Mouse (Mus musculus) embryonic facial prominence, embryonic 14.5 days (tissue): ENCODE data around the gene Tmem81. TPM values are rescaled to one million over a fixed set of nuclear protein-coding genes. Genes with fewer than 3 reads are reported as not detected.

Source experiments
- ATAC-seq: fragments of 200-750 bp; cut with Nextera tagmentation; 2 replicates; pipeline ENCODE4 v1.8.0; 2017; ENCODE audit warnings: low read depth, moderate number of reproducible peaks, moderate TSS enrichment
- DNase-seq: peaks from one replicate; pipeline ENCODE4 v3.0.0-alpha.2; 2015; ENCODE audit warnings: low spot score
- H3K27ac ChIP-seq: fragments of 300-500 bp; sonication (generic); replicated peaks from 2 replicates; pipeline ENCODE4 v1.5.1; 2014; ENCODE audit warnings: low read depth, mild to moderate bottlenecking, low read length, moderate library complexity
- H3K27me3 ChIP-seq: fragments of 300-500 bp; sonication (generic); replicated peaks from 2 replicates; pipeline ENCODE4 v1.6.1; 2014; ENCODE audit warnings: low read length; ENCODE audit not compliant: control insufficient read depth, insufficient read depth
- H3K36me3 ChIP-seq: fragments of 300-500 bp; sonication (generic); 2 replicates; pipeline ENCODE4 v1.6.1; 2014; ENCODE audit warnings: low read length, mixed read lengths; ENCODE audit not compliant: control insufficient read depth, insufficient read depth
- H3K4me1 ChIP-seq: fragments of 300-500 bp; sonication (generic); 2 replicates; pipeline ENCODE4 v1.6.1; 2014; ENCODE audit warnings: antibody characterized with exemption, low read length; ENCODE audit not compliant: control insufficient read depth, insufficient read depth
- H3K4me2 ChIP-seq: fragments of 300-500 bp; sonication (generic); 2 replicates; pipeline ENCODE4 v1.6.1; 2014; ENCODE audit warnings: low read depth, mild to moderate bottlenecking, low read length, moderate library complexity, mixed read lengths
- H3K4me3 ChIP-seq: fragments of 300-500 bp; sonication (generic); 2 replicates; pipeline ENCODE4 v1.5.1; 2014; ENCODE audit warnings: low read depth, mild to moderate bottlenecking, low read length
- H3K9ac ChIP-seq: fragments of 300-500 bp; sonication (generic); 2 replicates; pipeline ENCODE4 v1.6.1; 2014; ENCODE audit warnings: low read depth, mild to moderate bottlenecking, low read length, moderate library complexity, mixed read lengths
- H3K9me3 ChIP-seq: fragments of 300-500 bp; sonication (generic); 2 replicates; pipeline ENCODE4 v1.6.1; 2016; ENCODE audit warnings: low read length; ENCODE audit not compliant: control insufficient read depth
- WGBS: fragments of 180-500 bp; shearing (Covaris S2); extraction: QIAGEN DNeasy Blood & Tissue Kit; methylation state at CpG from one replicate; pipeline ENCODE4 v1.1.7; 2014; 5-methylcytosine and 5-hydroxymethylcytosine counted together
- polyA plus RNA-seq: library from polyadenylated mRNA; unstranded; fragments of >200 nt; fragmentation: Nextera tagmentation; extraction: Ambion mirVana; gene quantifications from 2 replicates; pipeline ENCODE4 v1.2.1, GENCODE M21; 2014

Gene Tmem81
- polyA plus RNA-seq, 1 experiment from 2014 or later = 1.8 TPM

GRCm38 (mm10) chr1:132536416-132536815 lies 30.4 kb downstream of the Tmem81 start:
- H3K4me3 ChIP-seq = no peak overlapping the region
- no peak for DNase-seq
- no peak overlapping the region for H3K9ac ChIP-seq
- H3K36me3 ChIP-seq = no peaks in the 10 kb centered on the region
- H3K9me3 ChIP-seq = no peaks in the 10 kb centered on the region
- H3K27ac ChIP-seq = no peak overlapping the region
- ATAC-seq = no peak
- peaks cover 17% of the 10 kb centered on the region; the same call in 1 of the 2 replicates for H3K4me1 ChIP-seq
- 76% methylated on average over 3 of the region's 3 CpGs for WGBS
- no peak overlapping the region for H3K4me2 ChIP-seq
- peaks cover 18% of the 10 kb centered on the region for H3K27me3 ChIP-seq

GRCm38 (mm10) chr1:132537736-132538135 lies 31.7 kb downstream of the Tmem81 start:
- Histone ChIP-seq H3K36me3 (no peaks in the 10 kb centered on the region), H3K4me1 (peaks cover 20% of the 10 kb centered on the region), H3K27ac (no peak overlapping the region), H3K4me2 (no peak overlapping the region), H3K4me3 (no peak overlapping the region), H3K9ac (no peak overlapping the region), H3K9me3 (no peaks in the 10 kb centered on the region), H3K27me3 (peaks cover 32% of the 10 kb centered on the region)
- DNase-seq (no peak), ATAC-seq (no peak)
- WGBS = 76% methylated on average over 5 of the region's 5 CpGs

GRCm38 (mm10) chr1:132540701-132541100 lies 34.7 kb downstream of the Tmem81 start:
- Histone ChIP-seq H3K4me1 (peaks cover 11% of the 10 kb centered on the region; the same call in 1 of the 2 replicates), H3K9me3 (no peaks in the 10 kb centered on the region), H3K27ac (no peak overlapping the region), H3K4me3 (no peak overlapping the region), H3K4me2 (no peak overlapping the region), H3K27me3 (peaks cover 54% of the 10 kb centered on the region), H3K36me3 (no peaks in the 10 kb centered on the region), H3K9ac (no peak overlapping the region)
- DNase-seq (no peak), ATAC-seq (no peak)
- 53% methylated on average over 7 of the region's 7 CpGs for WGBS

GRCm38 (mm10) chr1:132541171-132541823 lies 35.3 kb downstream of the Tmem81 start:
- Histone ChIP-seq H3K4me1 (peaks cover 11% of the 10 kb centered on the region; the same call in 1 of the 2 replicates), H3K4me2 (peak overlapping the region; percentile 23; the same call in 1 of the 2 replicates), H3K4me3 (no peak overlapping the region), H3K9me3 (no peaks in the 10 kb centered on the region), H3K9ac (no peak overlapping the region), H3K27ac (no peak overlapping the region), H3K27me3 (peaks cover 54% of the 10 kb centered on the region), H3K36me3 (no peaks in the 10 kb centered on the region)
- ATAC-seq = peak; percentile 39; the same call in 1 of the 2 replicates
- WGBS = 6% methylated on average over 14 of the region's 14 CpGs
- peak; percentile 48 for DNase-seq

- H3K4me1 ChIP-seq = peaks cover 11% of the 10 kb centered on the region; the same call in 1 of the 2 replicates
- H3K27ac ChIP-seq = no peak overlapping the region
- 10% methylated on average over 5 of the region's 5 CpGs for WGBS
- no peaks in the 10 kb centered on the region for H3K36me3 ChIP-seq
- peak overlapping the region; percentile 48 for H3K4me2 ChIP-seq
- no peaks in the 10 kb centered on the region for H3K9me3 ChIP-seq
- H3K27me3 ChIP-seq = peaks cover 54% of the 10 kb centered on the region
- DNase-seq (no peak), ATAC-seq (no peak; the same call in 1 of the 2 replicates)
- H3K9ac ChIP-seq = peak overlapping the region; percentile 42; the same call in 1 of the 2 replicates
- H3K4me3 ChIP-seq = no peak overlapping the region; the same call in 1 of the 2 replicates
Measured at GRCm38 (mm10) chr1:132541824-132542599, 36.0 kb downstream of the Tmem81 start.

GRCm38 (mm10) chr1:132542762-132543306 lies 36.8 kb downstream of the Tmem81 start, which contains the start of gene Cntn2:
Gene Cntn2, minus strand, starts transcription at chr1:132543256.
- Histone ChIP-seq H3K4me2 (peak within 1 kb of the TSS; percentile 48), H3K9ac (peak within 1 kb of the TSS; percentile 42), H3K27me3 (peaks cover 54% of the 10 kb centered on the region), H3K4me3 (peak within 1 kb of the TSS; percentile 29), H3K9me3 (no peaks in the 10 kb centered on the region), H3K36me3 (no peaks in the 10 kb centered on the region), H3K27ac (no peak within 1 kb of the TSS), H3K4me1 (peaks cover 11% of the 10 kb centered on the region; the same call in 1 of the 2 replicates)
- under 1% methylated on average over 24 of the region's 30 CpGs for WGBS
- ATAC-seq (peak; percentile 75), DNase-seq (peak; percentile 50)

- 67% methylated on average over 8 of the region's 8 CpGs for WGBS
- no peak overlapping the region for H3K9ac ChIP-seq
- no peaks in the 10 kb centered on the region for H3K9me3 ChIP-seq
- H3K4me3 ChIP-seq = no peak overlapping the region
- H3K36me3 ChIP-seq = no peaks in the 10 kb centered on the region
- H3K27me3 ChIP-seq = peaks cover 54% of the 10 kb centered on the region
- H3K4me2 ChIP-seq = no peak overlapping the region
- no peak for DNase-seq
- peaks cover 11% of the 10 kb centered on the region; the same call in 1 of the 2 replicates for H3K4me1 ChIP-seq
- no peak overlapping the region for H3K27ac ChIP-seq
- ATAC-seq = no peak
Measured at GRCm38 (mm10) chr1:132543789-132544188, 37.8 kb downstream of the Tmem81 start.

GRCm38 (mm10) chr1:132557901-132558631 lies 52.0 kb downstream of the Tmem81 start:
- no peaks in the 10 kb centered on the region for H3K27me3 ChIP-seq
- H3K4me1 ChIP-seq = peaks cover 13% of the 10 kb centered on the region
- H3K27ac ChIP-seq = no peak overlapping the region
- ATAC-seq (peak; percentile 78), DNase-seq (peak; percentile 70)
- no peaks in the 10 kb centered on the region for H3K36me3 ChIP-seq
- 0 out of 2 replicates have a peak overlapping the region, but pooled peaks have one; percentile 16 for H3K9ac ChIP-seq
- no peak overlapping the region for H3K4me3 ChIP-seq
- 14% methylated on average over 9 of the region's 9 CpGs for WGBS
- no peak overlapping the region for H3K4me2 ChIP-seq
- no peaks in the 10 kb centered on the region for H3K9me3 ChIP-seq
